Mouse (Mus musculus) urinary bladder, postnatal 25 days (tissue): ENCODE measurements around the gene Styx.

Source experiments
- DNase-seq: peaks from one replicate; pipeline ENCODE4 v3.0.0; 2022; ENCODE audit warnings: low spot score

The Styx gene

GRCm38 (mm10) chr14:45469446-45469845 is 118.6 kb downstream of the Styx start:
- no peak for DNase-seq
